Comparison of ENCODE assay signal across 11 mouse cellular contexts in the genomic region with DNA sequence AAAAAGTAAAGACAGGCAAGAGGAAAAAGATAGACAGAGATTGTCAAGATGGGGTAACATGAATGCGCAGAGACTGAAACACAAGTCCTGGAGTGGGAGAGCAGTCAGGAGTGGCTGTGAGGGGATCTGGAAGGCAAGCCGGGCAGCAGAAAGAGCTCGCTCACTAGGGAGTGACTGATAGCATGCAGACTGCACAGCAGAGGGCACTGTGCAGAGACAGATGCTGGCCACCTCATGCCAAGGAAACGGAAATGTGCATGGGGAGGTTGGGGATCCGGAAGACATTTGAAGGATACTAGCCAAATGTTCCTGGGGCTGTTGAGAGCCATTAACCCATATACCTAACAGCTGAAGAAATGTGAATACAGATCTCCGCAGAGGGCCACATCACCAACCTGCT. TPM values are rescaled to one million over a fixed set of nuclear protein-coding genes. Genes with fewer than 3 reads are reported as not detected.
DNase-seq lines count a peak whose midpoint lies in the region; ATAC-seq and TF ChIP-seq lines count a peak whose summit lies in the region.
"Had no signal": no experiment of that assay in that cellular context is flagged by ENCODE, and none has a peak within 500 bp of the region (broad histone marks: within the 10 kb centered on the region; RNA-seq: fewer than 3 reads in every experiment).

No protein-coding gene starts in this region.

- no peaks in the 10 kb centered on the region for H3K4me1 ChIP-seq in intestine, postnatal 0 days (replicated peaks; ENCODE audit: control insufficient read depth, insufficient read depth, low read length)
- H3K4me1 ChIP-seq in intestine, embryonic 16.5 days (ENCODE audit: control insufficient read depth, insufficient read depth, low read length), result peaks cover 2% of the 10 kb centered on the region; the same call in 1 of the 2 replicates
- no peaks in the 10 kb centered on the region for H3K4me1 ChIP-seq in midbrain, postnatal 0 days (ENCODE audit: insufficient read depth, low read length)
- H3K4me1 ChIP-seq in midbrain, embryonic 13.5 days (replicated peaks), result no peaks in the 10 kb centered on the region
- H3K4me1 ChIP-seq: hindbrain, embryonic 10.5 days; liver, embryonic 15.5 days had no signal

- peak; percentile 12 for DNase-seq in CD4-positive, CD25-positive, alpha-beta regulatory T cell, adult 2 months (ENCODE audit: low read depth, low spot score)
- DNase-seq in midbrain, postnatal 0 days (ENCODE audit: low spot score), result peak; percentile 59
- DNase-seq in retina, embryonic 14.5 days (ENCODE audit: low spot score), result peak; percentile 25
- no peak for DNase-seq in gastrocnemius, postnatal 36 days

- TF ChIP-seq CTCF in intestine, postnatal 0 days (IDR thresholded peaks at IDR 0.05; ENCODE audit: low read depth), result peak; percentile 70
- peak; percentile 71 for TF ChIP-seq CTCF in midbrain, postnatal 0 days (IDR thresholded peaks at IDR 0.05)

- no peak overlapping the region for H3K4me3 ChIP-seq in intestine, postnatal 0 days (ENCODE audit: low read depth, low read length)
- H3K4me3 ChIP-seq in intestine, embryonic 16.5 days (ENCODE audit: low read length), result no peak overlapping the region
- no peak overlapping the region for H3K4me3 ChIP-seq in midbrain, postnatal 0 days (ENCODE audit: low read depth, low read length)
- no peak overlapping the region for H3K4me3 ChIP-seq in midbrain, embryonic 13.5 days (replicated peaks)
- H3K4me3 ChIP-seq: hindbrain, embryonic 10.5 days; liver, embryonic 15.5 days had no signal

- no peak overlapping the region for H3K4me2 ChIP-seq in intestine, postnatal 0 days (replicated peaks; ENCODE audit: low read depth)
- no peak overlapping the region for H3K4me2 ChIP-seq in intestine, embryonic 16.5 days (ENCODE audit: low read depth, low read length)
- H3K4me2 ChIP-seq in midbrain, postnatal 0 days (ENCODE audit: low read depth, low read length, poor library complexity, severe bottlenecking), result no peak overlapping the region
- H3K4me2 ChIP-seq in midbrain, embryonic 13.5 days (replicated peaks), result no peak overlapping the region
- H3K4me2 ChIP-seq: liver, embryonic 15.5 days had no signal

- no peaks in the 10 kb centered on the region for H3K9me3 ChIP-seq in intestine, postnatal 0 days (ENCODE audit: control insufficient read depth)
- no peaks in the 10 kb centered on the region for H3K9me3 ChIP-seq in intestine, embryonic 16.5 days (ENCODE audit: control insufficient read depth, low read length)
- H3K9me3 ChIP-seq in midbrain, postnatal 0 days (ENCODE audit: low read length), result no peaks in the 10 kb centered on the region
- no peaks in the 10 kb centered on the region for H3K9me3 ChIP-seq in midbrain, embryonic 13.5 days
- H3K9me3 ChIP-seq: hindbrain, embryonic 10.5 days; liver, embryonic 15.5 days had no signal

- H3K27ac ChIP-seq in intestine, postnatal 0 days (ENCODE audit: low read depth, low read length), result no peak overlapping the region
- no peak overlapping the region for H3K27ac ChIP-seq in intestine, embryonic 16.5 days (ENCODE audit: low read length)
- H3K27ac ChIP-seq in midbrain, postnatal 0 days (ENCODE audit: low read depth, low read length), result no peak overlapping the region
- H3K27ac ChIP-seq in midbrain, embryonic 13.5 days, result no peak overlapping the region
- H3K27ac ChIP-seq: hindbrain, embryonic 10.5 days; liver, embryonic 15.5 days had no signal

- H3K36me3 ChIP-seq in intestine, postnatal 0 days (ENCODE audit: control insufficient read depth, insufficient read depth), result peaks cover 17% of the 10 kb centered on the region
- 0 out of 2 replicates have a peak, but pooled peaks cover 2% of the 10 kb centered on the region for H3K36me3 ChIP-seq in intestine, embryonic 16.5 days (ENCODE audit: control insufficient read depth, insufficient read depth, low read length)
- H3K36me3 ChIP-seq in midbrain, postnatal 0 days (ENCODE audit: insufficient read depth, low read length), result peaks cover 23% of the 10 kb centered on the region
- H3K36me3 ChIP-seq in midbrain, embryonic 13.5 days, result peaks cover 52% of the 10 kb centered on the region
- H3K36me3 ChIP-seq: liver, embryonic 15.5 days had no signal

- intact Hi-C loops in gastrocnemius, postnatal 36 days (cut with DNase I), result no loop called here

- 72% methylated on average over 6 of the region's 6 CpGs for WGBS in intestine, postnatal 0 days
- 67% methylated on average over 6 of the region's 6 CpGs for WGBS in intestine, embryonic 16.5 days
- 60% methylated on average over 6 of the region's 6 CpGs for WGBS in midbrain, postnatal 0 days
- 70% methylated on average over 6 of the region's 6 CpGs for WGBS in midbrain, embryonic 13.5 days

- ATAC-seq in CD4-positive, CD25-positive, alpha-beta regulatory T cell, adult 4 months, result no peak
- ATAC-seq in intestine, postnatal 0 days, result no peak
- ATAC-seq in intestine, embryonic 16.5 days, result no peak
- no peak for ATAC-seq in midbrain, postnatal 0 days (ENCODE audit: low FRiP score)
- ATAC-seq in midbrain, embryonic 13.5 days, result no peak
- ATAC-seq: midbrain, embryonic 16.5 days had no signal

- no peak overlapping the region for H3K9ac ChIP-seq in intestine, postnatal 0 days (ENCODE audit: low read depth, low read length)
- H3K9ac ChIP-seq in intestine, embryonic 16.5 days (ENCODE audit: low read depth, low read length), result no peak overlapping the region
- H3K9ac ChIP-seq in midbrain, postnatal 0 days (replicated peaks; ENCODE audit: low read length, poor library complexity, severe bottlenecking), result no peak overlapping the region
- H3K9ac ChIP-seq in midbrain, embryonic 13.5 days (replicated peaks), result no peak overlapping the region
- H3K9ac ChIP-seq: liver, embryonic 15.5 days had no signal

- no peaks in the 10 kb centered on the region for H3K27me3 ChIP-seq in intestine, postnatal 0 days (replicated peaks; ENCODE audit: control insufficient read depth, insufficient read depth, low read length)
- H3K27me3 ChIP-seq in intestine, embryonic 16.5 days (replicated peaks; ENCODE audit: control insufficient read depth, insufficient read depth, low read length), result no peaks in the 10 kb centered on the region
- no peaks in the 10 kb centered on the region for H3K27me3 ChIP-seq in midbrain, postnatal 0 days (ENCODE audit: insufficient read depth, low read length)
- H3K27me3 ChIP-seq in midbrain, embryonic 13.5 days, result no peaks in the 10 kb centered on the region
- H3K27me3 ChIP-seq: liver, embryonic 15.5 days had no signal

RNA-seq across cellular contexts. Expression of a gene that starts 33.2 kb away (rescaled TPM):
- polyA plus RNA-seq in CD4-positive, CD25-positive, alpha-beta regulatory T cell, adult 4 months (2017; shearing (Covaris generic)), result 10 to 100 TPM; 47.3 to 47.9 TPM
- 79.6 and 82.2 TPM in 2 replicates for polyA plus RNA-seq in intestine, postnatal 0 days (2015; fragmentation: Nextera tagmentation; extraction: Ambion mirVana)
- polyA plus RNA-seq in intestine, embryonic 16.5 days (2015; fragmentation: Nextera tagmentation; extraction: Ambion mirVana), result 86.5 and 94.8 TPM in 2 replicates
- total RNA-seq in midbrain, postnatal 0 days (2014; rRNA removed), result 71.6 and 95.1 TPM in 2 replicates
- 210 and 215 TPM in 2 replicates for polyA plus RNA-seq in midbrain, postnatal 0 days (2015; fragmentation: Nextera tagmentation; extraction: Ambion mirVana)
- 177 and 181 TPM in 2 replicates for polyA plus RNA-seq in midbrain, embryonic 13.5 days (2015; fragmentation: Nextera tagmentation; extraction: Ambion mirVana)
- 1 to 10 TPM; 5.9 to 6.1 TPM for total RNA-seq in gastrocnemius, postnatal 36 days (2021)

Comparison
In these comparisons a context has a peak if more than half of its experiments do, and no peak if none do; other contexts are left out.
1. DNase-seq: peak in CD4-positive, CD25-positive, alpha-beta regulatory T cell, adult 2 months (single experiment), midbrain, postnatal 0 days (single experiment) and retina, embryonic 14.5 days (single experiment); none in gastrocnemius, postnatal 36 days (0 of 2).